Mouse (Mus musculus) heart, postnatal 0 days (tissue): ENCODE results near the gene Dkk1.

Source experiments
- CTCF ChIP-seq: IDR thresholded peaks from 2 replicates; pipeline ENCODE4 v1.5.1; 2016; ENCODE audit warnings: antibody characterized with exemption, control low read depth, low read depth
- EP300 ChIP-seq: IDR thresholded peaks from 2 replicates; pipeline ENCODE4 v1.6.1; 2016; ENCODE audit warnings: antibody characterized with exemption, low read depth

DNA sequence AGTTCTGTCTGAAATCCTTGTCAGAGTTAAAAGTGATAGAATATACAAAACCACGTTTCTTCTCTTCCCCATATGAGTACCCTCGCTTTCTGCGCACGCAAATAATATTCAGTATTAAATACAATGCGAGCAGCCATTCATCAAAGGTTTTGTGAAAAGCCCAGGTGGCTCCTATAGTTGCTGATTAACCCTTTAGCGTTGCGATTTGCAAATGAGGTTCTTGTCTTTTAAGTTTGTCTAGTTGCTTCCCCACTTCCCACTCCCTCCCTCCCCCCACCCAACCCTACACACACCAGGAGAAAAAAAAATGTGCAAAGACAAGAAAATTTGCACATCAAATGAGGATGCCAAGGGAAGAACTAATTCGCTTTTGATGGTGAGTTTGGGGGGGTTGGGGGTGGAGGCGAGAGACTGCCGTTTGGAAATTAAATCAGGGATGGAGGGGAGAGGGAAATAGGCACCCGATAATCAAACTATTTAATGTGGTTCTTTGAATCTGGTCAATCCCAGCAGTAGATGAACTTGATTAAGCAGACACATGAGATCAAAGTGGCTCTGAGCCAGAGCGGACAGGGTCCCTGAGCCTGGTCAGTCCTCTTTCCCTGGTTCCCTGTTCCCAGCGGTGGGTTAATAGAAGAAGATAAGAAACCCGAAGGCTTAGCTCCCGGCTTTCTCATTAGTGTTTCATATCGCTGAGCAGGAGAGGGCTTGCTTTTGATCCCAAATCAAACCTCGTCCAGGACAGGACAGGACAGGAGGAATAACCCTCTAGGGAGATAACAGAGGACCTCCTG is 586 bp upstream of the Dkk1 start:
- TF ChIP-seq CTCF (no peak), EP300 (no peak)
